In genomic region chr5:9011374-9011773, GRCm38 (mm10) we compare ENCODE assay signal across 25 mouse cellular contexts. TPM values are rescaled to one million over a fixed set of nuclear protein-coding genes. Genes with fewer than 3 reads are reported as not detected.
DNase-seq lines count a peak whose midpoint lies in the region; ATAC-seq and TF ChIP-seq lines count a peak whose summit lies in the region.
"Had no signal": no experiment of that assay in that cellular context is flagged by ENCODE, and none has a peak within 500 bp of the region (broad histone marks: within the 10 kb centered on the region; RNA-seq: fewer than 3 reads in every experiment).

No protein-coding gene starts in this region.

- no peak overlapping the region for H3K4me3 ChIP-seq in hindbrain, embryonic 14.5 days (replicated peaks; ENCODE audit: low read length)
- no peak overlapping the region for H3K4me3 ChIP-seq in hindbrain, embryonic 13.5 days
- no peak overlapping the region for H3K4me3 ChIP-seq in limb, embryonic 14.5 days (replicated peaks; ENCODE audit: low read length)
- no peak overlapping the region for H3K4me3 ChIP-seq in limb, embryonic 10.5 days
- no peak overlapping the region for H3K4me3 ChIP-seq in forebrain, postnatal 0 days (ENCODE audit: low read depth, low read length)
- H3K4me3 ChIP-seq: erythroblast, embryonic 14.5 days; heart, embryonic 10.5 days; limb, embryonic 15.5 days; stomach, embryonic 15.5 days had no signal

- ATAC-seq in hindbrain, embryonic 14.5 days (ENCODE audit: low FRiP score): peak; percentile 31; the same call in 1 of the 2 replicates
- no peak for ATAC-seq in hindbrain, embryonic 13.5 days (ENCODE audit: low FRiP score)
- no peak for ATAC-seq in limb, embryonic 14.5 days (ENCODE audit: low FRiP score, low read depth)
- ATAC-seq in forebrain, postnatal 0 days: peak; percentile 89
- ATAC-seq: activated CD4-positive, CD25-positive, alpha-beta regulatory T cell, adult 4 months had no signal

- no peak for TF ChIP-seq CTCF in forebrain, postnatal 0 days (IDR thresholded peaks at IDR 0.05; ENCODE audit: low read depth)

- no peak for DNase-seq in hindbrain, embryonic 14.5 days (ENCODE audit: low spot score)
- no peak for DNase-seq in limb, embryonic 14.5 days (ENCODE audit: low spot score)
- DNase-seq in limb, embryonic 10.5 days (ENCODE audit: low spot score): no peak
- DNase-seq in right cerebral cortex, postnatal 10 days (ENCODE audit: low spot score in 2 of 2): peak; percentile 33 to 40
- no peak for DNase-seq in right cerebral cortex, adult 2 months (ENCODE audit: low spot score in 2 of 2)
- DNase-seq in forebrain, postnatal 0 days: peak; percentile 17
- no peak for DNase-seq in adrenal gland, postnatal 10 days
- DNase-seq: adrenal gland, postnatal 25 days; cerebellum, adult 11-12 months; cerebellum, postnatal 10 days; gastrocnemius, postnatal 10 days; heart, postnatal 4 days; kidney, adult 2 months; kidney, postnatal 10 days; layer of hippocampus, postnatal 36 days; lung, embryonic 14.5 days; right cerebral cortex, postnatal 4 days; thymus, postnatal 25 days had no signal

- no peaks in the 10 kb centered on the region for H3K9me3 ChIP-seq in hindbrain, embryonic 14.5 days (ENCODE audit: control insufficient read depth, low read length)
- H3K9me3 ChIP-seq in hindbrain, embryonic 13.5 days: no peaks in the 10 kb centered on the region
- no peaks in the 10 kb centered on the region for H3K9me3 ChIP-seq in limb, embryonic 14.5 days (ENCODE audit: control insufficient read depth, low read length)
- no peaks in the 10 kb centered on the region for H3K9me3 ChIP-seq in limb, embryonic 10.5 days (replicated peaks)
- H3K9me3 ChIP-seq in forebrain, postnatal 0 days (ENCODE audit: low read length): no peaks in the 10 kb centered on the region
- H3K9me3 ChIP-seq: heart, embryonic 10.5 days; limb, embryonic 15.5 days; stomach, embryonic 15.5 days had no signal

- WGBS in hindbrain, embryonic 14.5 days: 58% methylated on average over 8 of the region's 8 CpGs
- WGBS in hindbrain, embryonic 13.5 days: 62% methylated on average over 8 of the region's 8 CpGs
- WGBS in limb, embryonic 14.5 days: 62% methylated on average over 8 of the region's 8 CpGs
- 83% methylated on average over 8 of the region's 8 CpGs for WGBS in limb, embryonic 10.5 days
- 49% methylated on average over 8 of the region's 8 CpGs for WGBS in forebrain, postnatal 0 days

- H3K9ac ChIP-seq in hindbrain, embryonic 14.5 days: no peak overlapping the region
- H3K9ac ChIP-seq in hindbrain, embryonic 13.5 days: no peak overlapping the region
- no peak overlapping the region for H3K9ac ChIP-seq in limb, embryonic 14.5 days (ENCODE audit: low read depth, low read length, severe bottlenecking)
- no peak overlapping the region for H3K9ac ChIP-seq in forebrain, postnatal 0 days
- H3K9ac ChIP-seq: limb, embryonic 15.5 days; liver, embryonic 14.5 days; lung, embryonic 14.5 days; stomach, embryonic 15.5 days had no signal

- H3K27ac ChIP-seq in hindbrain, embryonic 14.5 days: no peak overlapping the region
- H3K27ac ChIP-seq in hindbrain, embryonic 13.5 days: no peak overlapping the region
- H3K27ac ChIP-seq in limb, embryonic 14.5 days (replicated peaks; ENCODE audit: low read depth, low read length): 0 out of 2 replicates have a peak overlapping the region, but pooled peaks have one; percentile 26
- no peak overlapping the region for H3K27ac ChIP-seq in limb, embryonic 10.5 days
- 0 out of 2 replicates have a peak overlapping the region, but pooled peaks have one; percentile 40 for H3K27ac ChIP-seq in forebrain, postnatal 0 days (ENCODE audit: low read depth, low read length)
- H3K27ac ChIP-seq: heart, embryonic 10.5 days; limb, embryonic 15.5 days; liver, embryonic 14.5 days; stomach, embryonic 15.5 days had no signal

- TF ChIP-seq POLR2A in limb, embryonic 14.5 days (IDR thresholded peaks at IDR 0.05; ENCODE audit: borderline replicate concordance, extremely low read depth, insufficient read depth, insufficient read length): no peak

- no peaks in the 10 kb centered on the region for H3K4me1 ChIP-seq in hindbrain, embryonic 14.5 days (replicated peaks; ENCODE audit: control insufficient read depth, insufficient read depth, low read length)
- no peaks in the 10 kb centered on the region for H3K4me1 ChIP-seq in hindbrain, embryonic 13.5 days (replicated peaks)
- H3K4me1 ChIP-seq in limb, embryonic 14.5 days (ENCODE audit: control insufficient read depth, insufficient read depth, low read length): no peaks in the 10 kb centered on the region
- no peaks in the 10 kb centered on the region for H3K4me1 ChIP-seq in limb, embryonic 10.5 days
- no peaks in the 10 kb centered on the region for H3K4me1 ChIP-seq in forebrain, postnatal 0 days (ENCODE audit: insufficient read depth)
- H3K4me1 ChIP-seq: heart, embryonic 10.5 days; limb, embryonic 15.5 days; stomach, embryonic 15.5 days had no signal

- no peaks in the 10 kb centered on the region for H3K27me3 ChIP-seq in hindbrain, embryonic 14.5 days (ENCODE audit: control insufficient read depth, insufficient read depth, low read length)
- H3K27me3 ChIP-seq in hindbrain, embryonic 13.5 days: no peaks in the 10 kb centered on the region
- H3K27me3 ChIP-seq in limb, embryonic 14.5 days (ENCODE audit: control insufficient read depth, insufficient read depth, low read length): no peaks in the 10 kb centered on the region
- H3K27me3 ChIP-seq in limb, embryonic 10.5 days (ENCODE audit: low read depth, poor library complexity, severe bottlenecking): no peaks in the 10 kb centered on the region
- H3K27me3 ChIP-seq in forebrain, postnatal 0 days (ENCODE audit: insufficient read depth, low read length): no peaks in the 10 kb centered on the region
- H3K27me3 ChIP-seq: limb, embryonic 15.5 days; stomach, embryonic 15.5 days had no signal

- H3K36me3 ChIP-seq in hindbrain, embryonic 14.5 days (replicated peaks; ENCODE audit: control insufficient read depth, insufficient read depth): no peaks in the 10 kb centered on the region
- no peaks in the 10 kb centered on the region for H3K36me3 ChIP-seq in hindbrain, embryonic 13.5 days
- H3K36me3 ChIP-seq in limb, embryonic 14.5 days (ENCODE audit: control insufficient read depth, insufficient read depth, low read length): no peaks in the 10 kb centered on the region
- H3K36me3 ChIP-seq in limb, embryonic 10.5 days: no peaks in the 10 kb centered on the region
- H3K36me3 ChIP-seq in forebrain, postnatal 0 days (ENCODE audit: insufficient read depth): no peaks in the 10 kb centered on the region
- H3K36me3 ChIP-seq: heart, embryonic 10.5 days; limb, embryonic 15.5 days; stomach, embryonic 15.5 days had no signal

- no peak overlapping the region for H3K4me2 ChIP-seq in hindbrain, embryonic 14.5 days (replicated peaks)
- no peak overlapping the region for H3K4me2 ChIP-seq in hindbrain, embryonic 13.5 days
- H3K4me2 ChIP-seq in limb, embryonic 14.5 days (replicated peaks; ENCODE audit: low read depth, low read length, severe bottlenecking): no peak overlapping the region
- no peak overlapping the region for H3K4me2 ChIP-seq in forebrain, postnatal 0 days (ENCODE audit: low read depth)
- H3K4me2 ChIP-seq: limb, embryonic 15.5 days; lung, embryonic 14.5 days; stomach, embryonic 15.5 days had no signal

RNA-seq across cellular contexts. Expression of gene Crot, which starts 14.2 kb away (rescaled TPM):
- polyA plus RNA-seq in hindbrain, embryonic 14.5 days (2014; fragmentation: Nextera tagmentation; extraction: Ambion mirVana): 24.3 and 25.8 TPM in 2 replicates
- 23.1 and 23.3 TPM in 2 replicates for polyA plus RNA-seq in hindbrain, embryonic 13.5 days (2015; fragmentation: Nextera tagmentation; extraction: Ambion mirVana)
- 20.6 and 22.8 TPM in 2 replicates for polyA plus RNA-seq in limb, embryonic 14.5 days (2012; rRNA removed)
- 41.0 and 43.7 TPM in 2 replicates for polyA plus RNA-seq in limb, embryonic 14.5 days (2014; fragmentation: Nextera tagmentation; extraction: Ambion mirVana)
- polyA plus RNA-seq in limb, embryonic 10.5 days (2016; fragmentation: Nextera tagmentation; extraction: Ambion mirVana): 35.4 and 40.8 TPM in 2 replicates
- total RNA-seq in forebrain, postnatal 0 days (2014; rRNA removed): 21.5 and 23.4 TPM in 2 replicates
- 20.0 and 20.2 TPM in 2 replicates for polyA plus RNA-seq in forebrain, postnatal 0 days (2015; fragmentation: Nextera tagmentation; extraction: Ambion mirVana)
- total RNA-seq in adrenal gland, postnatal 10 days (2021): 100 to 1,000 TPM in 1 of 2 experiments, 10 to 100 TPM in 1; 82.2 to 158 TPM

Comparison
In these comparisons a context has a peak if more than half of its experiments do, and no peak if none do; other contexts are left out.
1. ATAC-seq: peak in hindbrain, embryonic 14.5 days (single experiment) and forebrain, postnatal 0 days (single experiment); none in hindbrain, embryonic 13.5 days (single experiment) and limb, embryonic 14.5 days (single experiment).
2. DNase-seq: peak in right cerebral cortex, postnatal 10 days (2 of 2) and forebrain, postnatal 0 days (single experiment); none in hindbrain, embryonic 14.5 days (single experiment), limb, embryonic 14.5 days (single experiment), limb, embryonic 10.5 days (single experiment), right cerebral cortex, adult 2 months (0 of 2) and adrenal gland, postnatal 10 days (single experiment).
3. H3K27ac ChIP-seq: peak in limb, embryonic 14.5 days (single experiment) and forebrain, postnatal 0 days (single experiment); none in hindbrain, embryonic 14.5 days (single experiment), hindbrain, embryonic 13.5 days (single experiment) and limb, embryonic 10.5 days (single experiment).